Mouse (Mus musculus) embryonic fibroblast, embryonic 13.5 days (primary cell): ENCODE measurements at regions not wholly inside any gene's neighbourhood (a gene's known extent, or its start where the extent isn't known, plus 50 kb on each side); places are given as distances from the start of the nearest gene placed in this dataset.

ENCODE experiments used
- CTCF ChIP-seq: IDR thresholded peaks from 2 replicates; pipeline ENCODE4 v1.5.1; 2011; ENCODE audit warnings: mild to moderate bottlenecking, control low read depth, low read length, moderate library complexity, borderline replicate concordance; ENCODE audit not compliant: insufficient read depth
- POLR2A ChIP-seq: IDR thresholded peaks from 2 replicates; pipeline ENCODE4 v1.6.1; 2011; ENCODE audit warnings: low read depth, mild to moderate bottlenecking, control low read depth, low read length, moderate library complexity

DNA sequence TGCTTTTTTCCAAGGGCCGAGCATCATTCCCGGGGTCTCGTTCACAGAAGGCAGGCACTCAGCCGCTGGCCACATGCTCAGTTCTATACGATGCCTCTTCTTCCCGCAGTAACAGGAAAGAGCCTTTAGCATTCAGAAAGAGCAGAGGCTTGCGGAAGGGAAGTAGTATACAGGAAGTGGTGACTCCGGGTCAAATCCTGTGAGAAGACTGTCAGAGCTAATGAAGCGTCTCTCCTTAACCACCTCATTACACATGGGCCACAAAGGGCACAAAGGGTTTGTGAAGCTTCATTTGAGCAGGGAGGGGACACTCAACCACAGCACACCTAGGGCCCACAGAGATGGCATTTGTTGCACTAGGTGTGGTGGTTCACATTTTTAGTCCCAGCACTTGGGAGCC lies 55.1 kb upstream of the Ier3 start:
- TF ChIP-seq POLR2A, result no peak
- no peak for TF ChIP-seq CTCF
